Mouse (Mus musculus) G1E (cell line): ENCODE measurements at regions not wholly inside any gene's neighbourhood (a gene's known extent, or its start where the extent isn't known, plus 50 kb on each side); places are given as distances from the start of the nearest gene placed in this dataset.

ENCODE experiments used
- CTCF ChIP-seq: IDR thresholded peaks from 2 replicates; pipeline ENCODE4 v1.5.1; 2012; ENCODE audit warnings: low read depth, low read length, inconsistent platforms, mixed read lengths
- POLR2AphosphoS5 ChIP-seq: IDR thresholded peaks from 2 replicates; pipeline ENCODE4 v1.6.1; 2012; ENCODE audit warnings: low read depth, low read length, inconsistent platforms; ENCODE audit not compliant: insufficient replicate concordance

- TF ChIP-seq CTCF = no peak
- TF ChIP-seq POLR2AphosphoS5 = no peak
Measured at GRCm38 (mm10) chr7:73304799-73305198, 70.5 kb upstream of the Rgma start.
